Mouse (Mus musculus) cerebellum, adult 11 months (tissue): ENCODE measurements around the gene Coro2b.

Experiments
- DNase-seq: peaks from one replicate; pipeline ENCODE4 v3.0.0; 2022

Coro2b gene

DNA sequence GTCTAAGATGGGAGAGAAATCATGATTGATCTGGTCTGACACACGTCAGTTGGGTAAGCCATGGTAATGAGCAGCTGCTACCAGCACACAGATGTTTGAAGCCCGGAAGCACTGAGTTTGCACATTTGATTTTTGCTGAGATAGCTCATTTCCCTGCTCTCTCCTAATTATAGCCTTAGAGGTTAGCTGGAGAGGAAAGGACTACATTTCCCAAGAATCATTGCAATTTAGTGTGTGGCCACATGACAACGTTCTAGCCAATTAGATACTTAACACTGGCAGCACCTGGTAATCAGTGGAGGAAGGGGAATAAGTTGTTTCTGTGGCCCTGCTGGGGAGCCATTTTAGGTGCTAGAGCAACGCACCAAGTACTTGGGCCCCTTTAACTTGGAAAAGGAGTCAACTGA lies 26.3 kb downstream of the Coro2b start:
- DNase-seq = no peak

DNA sequence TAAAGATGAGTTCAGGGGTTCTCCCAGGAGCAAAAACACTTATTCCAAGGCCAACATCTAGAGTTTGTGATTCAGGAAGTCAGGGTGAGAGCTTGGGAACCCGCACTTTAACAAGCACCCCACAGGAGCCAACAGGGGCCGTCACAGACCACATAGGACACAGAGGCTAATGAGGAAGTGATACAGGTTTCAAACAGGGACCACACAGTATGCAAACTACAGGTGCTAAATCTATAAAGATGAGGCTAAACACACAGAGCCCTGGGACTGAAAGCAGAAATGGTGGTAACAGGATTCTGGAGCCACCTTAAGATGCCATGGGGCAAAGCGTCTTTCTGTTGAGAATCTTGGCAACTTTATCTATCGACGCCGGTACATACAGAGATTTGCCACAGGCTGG lies 27.2 kb downstream of the Coro2b start:
- no peak for DNase-seq

GRCm38 (mm10) chr9:62508740-62509524 lies 27.9 kb downstream of the Coro2b start:
- DNase-seq = no peak

DNA sequence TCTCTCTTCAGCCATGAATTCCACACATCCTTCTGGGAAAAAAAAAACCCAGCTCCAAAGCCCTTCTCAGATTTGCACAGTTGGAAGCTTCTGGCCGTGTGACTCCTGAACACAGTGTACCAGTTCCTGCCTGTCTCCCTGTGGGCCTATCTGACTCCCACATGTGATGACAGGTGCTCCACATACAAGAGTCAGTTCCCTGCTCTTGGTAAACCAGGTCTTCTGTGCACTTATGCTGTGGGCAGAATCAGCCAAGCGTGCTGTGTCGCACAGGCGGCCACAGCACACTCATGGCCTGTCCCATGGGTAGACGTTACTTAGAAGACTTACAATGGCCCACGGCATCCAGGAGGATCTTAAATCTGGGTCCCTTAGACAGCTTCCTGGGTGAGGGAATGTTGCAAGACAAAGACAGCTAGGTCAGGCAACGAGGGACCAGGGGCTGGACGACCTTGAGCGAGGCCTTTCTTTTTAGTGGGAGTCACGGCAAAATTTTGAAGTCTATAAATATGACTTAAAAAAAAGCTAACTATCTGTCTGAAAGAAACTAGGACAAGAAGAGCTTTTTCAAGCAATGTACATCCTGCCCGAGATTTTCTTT lies 30.3 kb downstream of the Coro2b start:
- no peak for DNase-seq

DNA sequence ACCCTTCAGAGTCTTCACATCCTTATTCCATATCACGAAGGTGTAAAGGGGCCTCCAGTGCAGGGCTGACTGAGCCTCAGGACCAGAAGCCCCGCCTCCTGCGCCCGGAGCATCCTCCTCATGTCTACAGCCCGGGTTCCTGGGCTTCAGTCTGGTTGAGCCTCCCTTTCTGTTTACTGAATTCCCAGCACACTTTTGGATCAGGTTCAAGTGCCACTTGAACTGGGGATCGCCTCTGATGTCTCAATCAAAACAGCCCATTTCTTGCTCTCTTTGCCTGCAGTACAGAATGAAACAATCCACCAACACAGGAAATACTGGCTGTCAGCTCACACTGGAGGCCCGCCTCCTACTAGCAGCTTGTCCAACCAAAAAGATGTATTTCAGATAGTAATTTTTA lies 32.7 kb downstream of the Coro2b start:
- DNase-seq = no peak

GRCm38 (mm10) chr9:62502361-62502760 lies 34.5 kb downstream of the Coro2b start:
- DNase-seq = no peak

GRCm38 (mm10) chr9:62501566-62501965 lies 35.3 kb downstream of the Coro2b start:
- DNase-seq = no peak

DNA sequence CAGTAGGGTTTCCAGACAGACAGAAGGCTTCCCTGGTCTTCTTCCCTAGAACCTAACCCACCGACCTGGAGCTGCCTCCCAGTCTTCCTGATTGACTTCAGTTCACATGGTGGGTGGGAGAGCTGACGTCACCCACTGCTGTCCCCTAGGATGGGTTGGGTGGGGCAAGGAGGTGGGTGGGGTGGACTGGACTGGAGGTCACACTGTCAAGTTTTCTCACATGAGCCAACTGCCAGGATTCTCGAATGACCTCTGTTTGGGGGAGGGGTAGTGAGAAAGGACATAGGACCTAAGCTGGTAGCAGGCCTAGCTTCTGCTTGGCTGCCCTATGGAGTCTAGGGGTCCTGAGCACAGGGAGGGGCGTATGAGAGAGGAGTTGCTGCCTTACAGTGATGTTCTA lies 36.8 kb downstream of the Coro2b start:
- DNase-seq = no peak

GRCm38 (mm10) chr9:62498945-62499344 lies 37.9 kb downstream of the Coro2b start:
- peak; percentile 65 for DNase-seq

DNA sequence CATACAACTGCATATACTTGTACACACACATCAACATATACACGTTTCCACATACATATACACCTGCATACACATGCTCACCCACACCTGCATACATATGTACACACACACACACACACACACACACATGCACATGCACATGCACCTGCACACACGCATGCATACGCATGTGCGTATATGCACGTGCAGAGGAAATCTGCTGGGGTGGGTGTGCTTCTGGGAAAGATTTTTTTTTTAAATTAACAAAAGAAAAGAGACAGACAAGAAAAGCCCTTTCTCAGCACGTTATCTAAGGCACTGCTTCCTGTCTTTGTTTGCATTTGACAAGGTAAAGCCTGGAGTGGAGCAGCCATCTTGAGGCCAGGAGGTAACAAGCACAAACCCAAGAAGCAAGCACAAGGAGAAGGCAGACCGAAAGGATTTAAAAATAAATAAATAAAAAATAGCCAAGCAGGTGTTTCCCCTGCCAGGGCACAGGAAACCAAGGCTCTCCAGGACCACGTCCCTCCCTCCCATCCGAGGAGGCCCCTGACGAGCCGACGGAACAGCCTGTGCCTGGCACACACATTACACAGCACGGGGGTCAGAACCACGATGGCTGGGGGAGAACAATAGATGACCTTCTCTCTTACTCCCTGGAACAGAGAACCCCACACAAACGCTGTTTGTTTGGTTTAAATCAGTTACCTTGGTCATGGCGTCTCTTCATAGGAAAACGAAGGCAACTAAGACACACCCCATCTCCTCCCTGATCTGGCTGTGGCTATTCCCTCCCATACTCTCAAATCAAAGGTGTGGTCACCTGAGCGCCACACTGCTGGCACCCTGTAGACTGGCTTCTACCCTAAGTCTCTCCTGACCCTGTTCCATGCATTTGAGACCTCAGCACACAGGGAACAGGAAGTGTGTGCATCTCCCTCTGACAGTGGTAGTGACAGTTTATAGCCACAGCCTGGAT lies 39.4 kb downstream of the Coro2b start:
- DNase-seq = no peak

DNA sequence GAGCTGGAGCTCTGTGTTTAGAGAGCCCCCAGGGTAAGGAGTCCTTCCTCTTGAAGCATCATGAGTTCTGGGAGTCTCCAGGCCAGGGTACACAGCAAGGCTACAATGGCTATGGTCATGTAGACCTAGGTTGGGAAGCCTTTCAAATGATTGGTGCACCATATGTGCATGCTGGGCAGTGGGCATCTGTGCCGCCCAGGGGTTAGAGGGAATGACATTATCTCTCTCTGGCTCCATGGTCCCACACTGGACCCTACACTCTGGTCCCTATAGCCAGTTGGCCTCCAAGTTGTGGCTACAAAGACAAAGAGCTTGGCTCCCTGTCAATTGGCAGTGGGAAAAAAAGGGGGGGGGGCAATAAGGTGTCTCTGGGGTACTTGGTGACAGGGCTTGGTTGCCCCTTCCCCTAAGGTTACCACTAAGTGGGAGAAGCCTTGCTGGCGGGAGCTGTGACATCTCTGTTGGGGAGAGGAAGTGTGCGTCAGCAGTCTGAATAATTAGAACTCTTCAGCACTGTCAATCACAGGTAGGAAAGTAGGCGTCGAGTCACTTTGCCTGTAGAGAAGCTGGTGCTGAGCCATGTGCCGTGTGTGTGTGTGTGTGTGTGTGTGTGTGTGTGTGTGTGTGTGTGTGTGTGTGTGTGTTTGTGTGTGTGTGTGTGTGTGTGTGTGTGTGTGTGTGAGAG lies 44.4 kb downstream of the Coro2b start:
- no peak for DNase-seq

DNA sequence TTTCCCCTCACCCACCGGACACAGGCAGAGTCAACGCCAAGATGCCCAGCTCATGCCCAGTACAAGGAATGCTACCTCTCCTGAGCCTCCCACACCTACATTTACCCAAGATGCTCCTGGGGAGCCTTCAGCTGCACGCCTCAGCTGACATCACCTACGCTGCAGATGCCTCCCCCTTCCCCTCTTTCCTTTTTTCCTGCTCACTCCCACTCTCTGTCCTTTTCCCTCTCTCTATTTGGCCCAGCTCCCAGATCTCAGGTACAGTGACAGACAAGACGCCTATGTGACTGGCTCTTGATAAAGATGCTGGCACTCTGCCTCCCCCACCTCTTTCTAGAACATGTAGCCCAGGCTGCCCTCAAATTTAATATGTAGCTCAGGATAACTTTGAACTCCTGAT lies 45.2 kb downstream of the Coro2b start:
- no peak for DNase-seq

- no peak for DNase-seq
Observed at GRCm38 (mm10) chr9:62491104-62491503, 45.7 kb downstream of the Coro2b start.

DNA sequence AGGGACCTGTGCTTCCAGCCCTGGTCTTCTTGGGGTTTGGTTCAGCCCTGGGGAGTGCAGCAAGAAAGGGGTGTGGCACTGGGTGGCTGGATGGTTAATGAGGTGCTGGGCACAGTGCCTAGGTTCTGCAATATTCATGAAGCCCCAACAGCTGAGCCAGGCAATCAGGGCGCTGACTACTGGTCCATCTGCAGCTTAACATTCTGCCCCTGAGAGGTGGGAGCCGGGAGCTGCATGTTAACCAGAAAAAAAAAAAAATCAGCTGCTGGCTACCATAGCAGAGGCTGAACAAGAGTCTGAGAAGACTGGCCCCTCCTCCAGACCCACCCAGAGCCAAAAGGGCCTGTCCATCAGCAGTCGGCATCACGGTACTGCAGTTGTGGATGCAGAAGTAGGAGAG lies 52.7 kb downstream of the Coro2b start:
- no peak for DNase-seq

DNA sequence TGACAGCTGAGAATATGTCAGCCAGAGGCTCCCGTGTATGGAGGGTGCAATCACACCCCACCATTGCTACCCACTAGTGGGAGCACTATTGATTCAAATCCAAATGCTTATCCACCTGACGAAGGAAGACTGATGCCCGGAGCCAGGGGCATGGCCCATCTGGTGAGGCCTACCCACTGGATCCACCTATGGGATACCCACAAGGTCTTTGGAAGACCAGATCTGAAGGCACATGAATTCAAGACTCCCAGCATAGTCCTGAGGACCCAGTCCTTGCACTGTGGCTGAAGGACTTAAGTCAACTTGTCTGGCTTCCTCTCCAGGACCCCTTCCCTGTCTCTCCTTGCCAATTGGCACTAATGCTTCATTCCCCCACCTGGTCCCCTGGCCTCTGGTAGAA lies 54.1 kb downstream of the Coro2b start:
- DNase-seq = no peak

GRCm38 (mm10) chr9:62480898-62481642 lies 55.8 kb downstream of the Coro2b start:
- no peak for DNase-seq

DNA sequence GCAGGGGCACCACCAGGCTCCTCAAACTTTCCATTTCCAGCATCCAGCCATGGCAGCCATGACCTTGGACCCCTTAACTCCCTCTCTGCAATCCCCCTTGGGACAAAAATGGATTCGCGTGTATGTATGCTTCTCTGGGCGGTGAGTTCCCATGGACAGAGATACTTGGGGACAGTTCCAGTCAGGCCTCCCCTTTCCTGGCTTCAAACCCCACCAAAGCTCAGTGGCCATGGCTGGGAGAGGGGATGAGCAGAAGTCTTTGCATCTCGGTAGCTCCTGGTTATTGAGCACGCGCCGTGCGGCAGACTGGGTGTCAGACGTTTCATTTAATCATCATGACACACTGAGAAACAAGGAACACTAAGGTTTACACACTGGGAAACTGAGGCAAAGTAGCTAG lies 56.7 kb downstream of the Coro2b start:
- no peak for DNase-seq

DNA sequence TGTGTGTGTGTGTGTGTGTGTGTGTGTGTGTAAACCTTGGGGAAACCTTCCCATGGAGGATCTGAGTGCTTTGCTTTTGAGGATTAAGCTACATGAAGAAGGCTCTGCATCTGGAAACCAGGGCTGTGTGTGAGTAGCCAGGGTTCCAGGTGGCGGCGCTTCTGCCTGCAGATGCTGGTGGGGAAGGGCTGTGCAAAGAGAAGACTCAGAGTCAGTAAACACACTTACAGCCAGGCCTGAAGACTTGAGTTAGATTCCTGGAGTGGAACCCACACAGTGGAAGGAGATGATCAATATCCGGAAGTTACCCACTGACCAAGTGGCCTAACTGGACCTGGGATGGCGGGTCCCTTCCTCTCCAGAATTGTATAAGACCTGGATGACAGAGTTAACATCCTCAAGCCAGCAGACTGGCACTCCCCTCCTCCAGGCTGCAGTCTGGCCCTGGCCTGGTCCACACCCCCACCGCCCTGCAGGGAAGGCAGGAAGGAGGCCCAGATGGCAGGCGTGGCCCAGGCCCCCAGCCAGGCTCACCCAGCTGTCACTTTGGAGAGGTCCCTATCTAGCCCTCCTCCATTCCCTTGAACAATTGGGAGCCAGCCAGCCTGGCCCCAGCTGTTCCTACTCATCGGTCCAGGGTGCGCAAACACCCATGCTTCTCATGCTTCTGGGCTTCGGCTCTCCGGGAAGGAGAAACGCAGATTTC lies 59.9 kb downstream of the Coro2b start:
- DNase-seq = peak; percentile 97

DNA sequence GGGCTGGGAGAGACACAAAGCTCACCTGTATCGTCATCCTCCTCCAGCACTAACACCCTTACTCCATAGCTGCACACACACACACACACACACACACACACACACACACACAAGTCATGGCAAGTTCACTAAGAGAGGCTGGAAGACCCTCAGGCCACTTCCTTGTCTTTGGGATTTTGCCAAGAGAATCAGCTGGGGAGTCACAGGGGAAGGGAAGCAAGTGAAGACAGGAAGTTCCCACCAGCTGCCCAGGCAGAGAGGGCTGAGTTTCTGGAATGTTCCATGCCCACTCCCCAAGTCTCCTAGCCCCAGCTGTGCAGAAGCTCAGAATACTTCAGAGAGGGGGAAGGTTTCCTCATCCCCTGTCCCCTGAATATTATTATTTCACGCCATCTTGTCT lies 62.6 kb downstream of the Coro2b start:
- no peak for DNase-seq

DNA sequence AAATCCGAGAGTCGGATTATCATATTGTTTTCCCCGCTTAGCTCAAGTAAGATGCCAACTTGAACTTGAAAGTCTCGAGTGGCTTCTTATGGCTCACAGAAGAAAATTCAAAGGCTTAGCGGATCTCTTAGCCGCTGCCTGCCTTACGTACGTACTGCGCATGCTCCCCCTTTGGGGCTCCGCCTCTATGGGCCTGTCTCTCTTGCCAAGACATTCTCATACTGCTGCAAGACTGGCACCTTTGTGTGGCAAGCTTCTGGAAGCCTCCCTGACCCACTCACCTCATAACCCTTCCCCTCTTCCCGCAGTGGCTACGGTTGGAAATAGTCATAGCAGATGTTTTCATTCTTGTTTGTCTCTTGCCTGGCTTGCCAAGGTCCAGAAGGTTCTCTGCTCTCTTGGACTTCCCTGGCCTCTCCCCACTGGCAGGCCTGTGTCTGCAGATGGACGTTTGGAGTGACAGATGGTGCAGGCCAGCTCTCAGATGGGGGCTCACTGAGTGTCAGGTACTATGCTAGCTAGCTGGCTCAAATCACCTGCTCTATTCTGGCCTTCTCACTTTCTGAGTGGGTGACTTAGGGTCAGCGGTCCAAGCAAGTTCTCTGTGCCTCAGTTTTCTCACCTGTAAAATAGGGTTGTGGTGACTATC lies 65.2 kb downstream of the Coro2b start:
- peak; percentile 94 for DNase-seq

DNA sequence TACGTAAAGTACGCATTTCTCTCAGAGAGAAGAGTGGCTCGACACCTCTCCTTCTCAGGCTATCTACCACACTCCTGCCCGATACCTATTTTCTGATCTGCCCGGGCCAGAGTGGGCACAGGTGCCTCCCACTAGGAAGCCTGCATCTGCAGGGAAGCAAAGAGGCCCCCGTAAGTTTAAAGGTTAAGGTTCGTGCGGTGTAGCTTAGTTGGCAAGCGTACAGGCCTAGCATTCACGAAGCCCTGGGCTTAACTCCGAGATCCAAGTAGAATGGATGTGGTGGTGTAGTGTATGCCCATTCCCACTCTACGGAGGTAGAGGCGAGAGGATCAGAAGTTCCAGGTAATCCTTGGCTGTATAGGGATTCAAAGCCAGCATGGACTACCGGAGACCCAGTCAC lies 65.8 kb downstream of the Coro2b start:
- DNase-seq = no peak
